Mouse (Mus musculus): ENCODE measurements around the gene Pdp2. TPM values are rescaled to one million over a fixed set of nuclear protein-coding genes. Genes with fewer than 3 reads are reported as not detected.

Gene Pdp2
- 1 to 10 TPM in 1 of 2 experiments, under 1 TPM in 1; 0.55 to 1.7 TPM for polyA plus RNA-seq (2012; fragmentation: generic; extraction: Trizol)

DNA sequence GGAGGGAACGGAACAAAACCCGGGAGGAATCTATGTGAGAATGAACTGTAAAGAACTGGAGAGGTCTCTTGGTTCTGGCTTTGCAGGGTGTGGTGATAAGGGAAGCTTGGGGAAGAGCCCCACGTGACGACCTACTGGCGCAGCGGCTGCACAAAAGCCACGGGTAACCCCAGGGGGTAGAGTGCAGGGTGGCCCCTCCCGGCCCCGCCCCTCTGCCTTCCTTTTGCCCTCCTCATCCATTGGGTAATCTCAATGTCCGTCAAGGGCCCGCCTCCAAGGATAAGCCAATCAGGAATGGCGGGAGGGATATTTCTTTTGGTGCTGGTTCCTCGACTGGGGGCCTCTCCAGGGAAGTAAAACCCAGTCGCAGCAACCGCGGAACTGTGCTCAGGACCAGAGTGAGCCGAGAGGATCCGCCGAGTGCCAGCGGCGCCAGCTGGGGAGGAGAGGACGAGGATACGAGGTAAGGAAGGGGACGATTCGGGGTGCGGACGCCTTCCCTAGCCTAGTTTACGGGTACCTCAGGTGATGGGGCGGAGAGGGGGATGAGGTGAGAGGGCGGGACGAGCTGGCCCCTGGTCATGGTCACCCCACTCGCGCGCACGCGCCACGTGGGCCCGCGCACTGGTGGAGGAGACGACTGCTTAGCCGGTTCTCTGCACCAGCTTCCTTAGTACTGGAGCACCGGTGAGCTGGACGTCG is at the start of gene Pdp2:
Gene Pdp2 (plus strand): TSS at position 319 of the 702 bp plus-strand sequence.

DNA sequence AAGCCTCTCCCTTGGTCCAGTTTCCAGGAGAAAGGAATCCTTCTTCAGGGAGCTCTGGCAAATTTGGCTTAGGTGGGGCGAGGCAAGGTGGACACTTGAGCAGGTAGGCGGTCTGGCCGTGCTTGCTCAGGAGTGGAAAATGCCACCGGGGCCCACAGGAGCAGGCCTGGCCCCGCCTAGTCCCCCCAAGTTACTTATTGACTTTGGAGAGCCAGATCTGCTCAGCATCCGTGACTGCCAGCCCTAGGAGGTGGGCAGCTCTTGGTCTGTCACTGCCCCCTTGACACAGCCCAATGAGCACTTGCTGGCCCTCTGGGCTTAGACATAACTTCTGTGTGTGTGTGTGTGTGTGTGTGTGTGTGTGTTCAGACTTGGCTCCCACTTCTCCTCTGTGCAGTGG is 32.9 kb downstream of the Pdp2 start, which contains the start of gene Cdh16:
Gene Cdh16 (minus strand): TSS at position 236 of the 400 bp plus-strand sequence.

DNA sequence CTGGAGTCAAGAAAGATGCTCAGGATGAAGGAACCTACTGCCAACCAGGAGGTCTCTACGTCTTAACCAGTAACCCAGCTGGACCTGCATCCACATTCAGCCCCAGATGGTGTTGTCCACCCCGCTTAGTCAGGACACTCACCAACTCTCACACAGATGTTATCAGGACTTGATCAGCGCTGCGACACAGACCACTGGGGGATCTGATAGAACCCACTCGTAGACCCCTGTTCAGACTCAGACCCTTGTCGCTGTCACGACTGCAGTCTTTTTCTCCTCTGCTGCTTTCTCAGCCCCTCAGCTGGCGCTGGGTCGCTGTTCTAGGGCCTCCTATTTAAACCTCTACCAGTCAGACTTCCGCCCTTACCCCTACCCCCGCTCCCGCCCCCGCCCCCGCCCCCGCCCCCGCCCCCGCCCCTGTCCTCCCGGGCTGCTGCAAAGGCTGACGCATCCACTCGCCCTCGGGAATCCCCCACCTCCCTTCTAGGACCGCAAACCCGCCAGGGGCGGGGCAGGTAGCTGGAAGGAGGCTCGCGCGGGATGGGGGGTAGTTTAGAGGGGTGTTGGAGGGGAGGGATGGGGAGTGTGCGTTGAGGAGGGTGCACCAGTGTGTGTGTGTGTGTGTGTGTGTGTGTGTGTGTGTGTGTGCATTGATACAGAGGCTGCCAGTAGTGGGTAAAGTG is 39.9 kb downstream of the Pdp2 start, which contains the start of gene Rrad:
Gene Rrad (minus strand): TSS at position 347 of the 683 bp plus-strand sequence.

GRCm38 (mm10) chr8:104641426-104642323 is 50.4 kb downstream of the Pdp2 start, which contains the start of gene Ciao2b:
Gene Ciao2b (minus strand): TSS chr8:104641965.

Other genes starting within 250 kb of the Pdp2 start
- gene Cmtm4, start 195.6 kb upstream of the Pdp2 start, polyA plus RNA-seq (2012; fragmentation: generic; extraction: Trizol), result 1 to 10 TPM; 4.0 to 7.7 TPM
- 10 to 100 TPM in 1 of 2 experiments, 1 to 10 TPM in 1; 2.8 to 28.7 TPM for gene Dync1li2, start 148.4 kb upstream of the Pdp2 start, polyA plus RNA-seq (2012; fragmentation: generic; extraction: Trizol)
- gene Terb1, start 81.5 kb upstream of the Pdp2 start, polyA plus RNA-seq (2012; fragmentation: generic; extraction: Trizol), result not detected
- 1 to 10 TPM; 1.5 to 9.5 TPM for gene Nae1, start 56.8 kb upstream of the Pdp2 start, polyA plus RNA-seq (2012; fragmentation: generic; extraction: Trizol)
- under 1 TPM; 0.09 to 0.51 TPM for gene Car7, start 56.8 kb upstream of the Pdp2 start, polyA plus RNA-seq (2012; fragmentation: generic; extraction: Trizol)
- under 1 TPM in 1 of 2 experiments, not detected in 1; 0.33 TPM for gene Cdh16, start 32.9 kb downstream of the Pdp2 start, polyA plus RNA-seq (2012; fragmentation: generic; extraction: Trizol)
- gene Rrad, start 39.9 kb downstream of the Pdp2 start, polyA plus RNA-seq (2012; fragmentation: generic; extraction: Trizol), result 1 to 10 TPM; 5.0 to 7.6 TPM
- 100 to 1,000 TPM; 111 to 132 TPM for gene Ciao2b, start 50.5 kb downstream of the Pdp2 start, polyA plus RNA-seq (2012; fragmentation: generic; extraction: Trizol)
- gene Ces2a, start 142.6 kb downstream of the Pdp2 start, polyA plus RNA-seq (2012; fragmentation: generic; extraction: Trizol), result not detected
- gene Ces2b, start 240.1 kb downstream of the Pdp2 start, polyA plus RNA-seq (2012; fragmentation: generic; extraction: Trizol), result not detected

All from C3H10T1/2 (cell line).